Mouse (Mus musculus) liver, embryonic 15.5 days (tissue): ENCODE results near the gene Dcxr. TPM values are rescaled to one million over a fixed set of nuclear protein-coding genes. Genes with fewer than 3 reads are reported as not detected.

ENCODE experiments used
- ATAC-seq: fragments of 200-750 bp; cut with Nextera tagmentation; 2 replicates; pipeline ENCODE4 v1.8.0; 2017; ENCODE audit warnings: moderate number of reproducible peaks, mild to moderate bottlenecking, moderate library complexity; ENCODE audit not compliant: insufficient read depth
- H3K27ac ChIP-seq: fragments of 300-500 bp; sonication (generic); replicated peaks from 2 replicates; pipeline ENCODE4 v1.5.1; 2015; ENCODE audit warnings: mild to moderate bottlenecking, inconsistent platforms
- H3K27me3 ChIP-seq: fragments of 300-500 bp; sonication (generic); 2 replicates; pipeline ENCODE4 v1.6.1; 2015; ENCODE audit warnings: mild to moderate bottlenecking, inconsistent platforms
- H3K36me3 ChIP-seq: fragments of 300-500 bp; sonication (generic); replicated peaks from 2 replicates; pipeline ENCODE4 v1.6.1; 2015; ENCODE audit warnings: moderate library complexity, mild to moderate bottlenecking, inconsistent platforms
- H3K4me1 ChIP-seq: fragments of 300-500 bp; sonication (generic); replicated peaks from 2 replicates; pipeline ENCODE4 v1.6.1; 2015; ENCODE audit warnings: inconsistent platforms
- H3K4me2 ChIP-seq: fragments of 300-500 bp; sonication (generic); 2 replicates; pipeline ENCODE4 v1.6.1; 2015; ENCODE audit warnings: moderate library complexity, mild to moderate bottlenecking, inconsistent platforms
- H3K4me3 ChIP-seq: fragments of 300-500 bp; sonication (generic); replicated peaks from 2 replicates; pipeline ENCODE4 v1.5.1; 2015; ENCODE audit warnings: mild to moderate bottlenecking, inconsistent platforms
- H3K9ac ChIP-seq: fragments of 300-500 bp; sonication (generic); 2 replicates; pipeline ENCODE4 v1.6.1; 2015; ENCODE audit warnings: moderate library complexity, mild to moderate bottlenecking, inconsistent platforms
- H3K9me3 ChIP-seq: fragments of 300-500 bp; sonication (generic); replicated peaks from 2 replicates; pipeline ENCODE4 v1.6.1; 2016; ENCODE audit warnings: inconsistent platforms
- WGBS: fragments of 180-500 bp; shearing (Covaris S2); methylation state at CpG from one replicate; pipeline ENCODE4 v1.1.7; 2015; ENCODE audit warnings: mixed read lengths; ENCODE audit not compliant: insufficient replicate concordance; 5-methylcytosine and 5-hydroxymethylcytosine counted together
- polyA plus RNA-seq: library from polyadenylated mRNA; unstranded; fragments of >200 nt; fragmentation: Nextera tagmentation; extraction: Ambion mirVana; gene quantifications from 2 replicates; pipeline ENCODE4 v1.2.1, GENCODE M21; 2015

Dcxr gene
- polyA plus RNA-seq, 1 experiment from 2014 or later: 20.2 TPM

GRCm38 (mm10) chr11:120706120-120706519 is 21.0 kb downstream of the Dcxr start:
- Histone ChIP-seq H3K4me1 (peaks cover 6% of the 10 kb centered on the region; the same call in 1 of the 2 replicates), H3K36me3 (peaks cover 37% of the 10 kb centered on the region; the same call in 1 of the 2 replicates), H3K4me3 (no peak overlapping the region), H3K27ac (no peak overlapping the region), H3K9me3 (no peaks in the 10 kb centered on the region), H3K27me3 (no peaks in the 10 kb centered on the region), H3K4me2 (no peak overlapping the region), H3K9ac (no peak overlapping the region)
- ATAC-seq: no peak
- 73% methylated on average over 5 of the region's 5 CpGs for WGBS

- Histone ChIP-seq H3K36me3 (peaks cover 28% of the 10 kb centered on the region; the same call in 1 of the 2 replicates), H3K4me1 (peaks cover 2% of the 10 kb centered on the region; the same call in 1 of the 2 replicates), H3K4me2 (no peak overlapping the region), H3K9ac (no peak overlapping the region), H3K27ac (no peak overlapping the region), H3K4me3 (no peak overlapping the region), H3K27me3 (no peaks in the 10 kb centered on the region), H3K9me3 (no peaks in the 10 kb centered on the region)
- WGBS: 60% methylated on average over 8 of the region's 8 CpGs
- no peak for ATAC-seq
Measured at GRCm38 (mm10) chr11:120704486-120705325, 22.4 kb downstream of the Dcxr start.

- H3K27me3 ChIP-seq: no peaks in the 10 kb centered on the region
- WGBS: 70% methylated on average over 15 of the region's 15 CpGs
- no peak overlapping the region for H3K9ac ChIP-seq
- H3K36me3 ChIP-seq: peaks cover 28% of the 10 kb centered on the region; the same call in 1 of the 2 replicates
- no peak overlapping the region for H3K4me3 ChIP-seq
- no peaks in the 10 kb centered on the region for H3K9me3 ChIP-seq
- no peaks in the 10 kb centered on the region for H3K4me1 ChIP-seq
- no peak overlapping the region for H3K4me2 ChIP-seq
- H3K27ac ChIP-seq: no peak overlapping the region
- ATAC-seq: no peak
Measured at GRCm38 (mm10) chr11:120703696-120704454, 23.2 kb downstream of the Dcxr start.

GRCm38 (mm10) chr11:120697741-120698140 is 29.3 kb downstream of the Dcxr start:
- no peak overlapping the region for H3K9ac ChIP-seq
- H3K27ac ChIP-seq: no peak overlapping the region
- no peak for ATAC-seq
- no peak overlapping the region for H3K4me3 ChIP-seq
- H3K36me3 ChIP-seq: peaks cover 29% of the 10 kb centered on the region
- no peaks in the 10 kb centered on the region for H3K9me3 ChIP-seq
- no peak overlapping the region for H3K4me2 ChIP-seq
- no peaks in the 10 kb centered on the region; the same call in 1 of the 2 replicates for H3K4me1 ChIP-seq
- H3K27me3 ChIP-seq: no peaks in the 10 kb centered on the region
- WGBS: 76% methylated on average over 10 of the region's 10 CpGs

GRCm38 (mm10) chr11:120696568-120696967 is 30.5 kb downstream of the Dcxr start:
- WGBS: 83% methylated on average over 6 of the region's 6 CpGs
- H3K27ac ChIP-seq: no peak overlapping the region
- H3K4me2 ChIP-seq: no peak overlapping the region
- ATAC-seq: no peak
- H3K4me1 ChIP-seq: no peaks in the 10 kb centered on the region; the same call in 1 of the 2 replicates
- H3K27me3 ChIP-seq: no peaks in the 10 kb centered on the region
- no peak overlapping the region for H3K4me3 ChIP-seq
- no peak overlapping the region for H3K9ac ChIP-seq
- H3K9me3 ChIP-seq: no peaks in the 10 kb centered on the region
- peaks cover 22% of the 10 kb centered on the region for H3K36me3 ChIP-seq

GRCm38 (mm10) chr11:120695641-120696040 is 31.4 kb downstream of the Dcxr start:
- no peak overlapping the region for H3K9ac ChIP-seq
- no peaks in the 10 kb centered on the region for H3K9me3 ChIP-seq
- H3K27me3 ChIP-seq: no peaks in the 10 kb centered on the region
- no peak for ATAC-seq
- peaks cover 21% of the 10 kb centered on the region for H3K36me3 ChIP-seq
- H3K27ac ChIP-seq: no peak overlapping the region
- H3K4me2 ChIP-seq: no peak overlapping the region
- H3K4me3 ChIP-seq: no peak overlapping the region
- no peaks in the 10 kb centered on the region; the same call in 1 of the 2 replicates for H3K4me1 ChIP-seq
- WGBS: 72% methylated on average over 12 of the region's 12 CpGs

GRCm38 (mm10) chr11:120695184-120695583 is 31.9 kb downstream of the Dcxr start:
- no peak overlapping the region for H3K4me3 ChIP-seq
- ATAC-seq: no peak
- H3K9ac ChIP-seq: no peak overlapping the region
- WGBS: 58% methylated on average over 4 of the region's 4 CpGs
- no peak overlapping the region for H3K4me2 ChIP-seq
- H3K36me3 ChIP-seq: peaks cover 25% of the 10 kb centered on the region
- H3K9me3 ChIP-seq: no peaks in the 10 kb centered on the region
- H3K27ac ChIP-seq: no peak overlapping the region
- H3K27me3 ChIP-seq: no peaks in the 10 kb centered on the region
- no peaks in the 10 kb centered on the region; the same call in 1 of the 2 replicates for H3K4me1 ChIP-seq

GRCm38 (mm10) chr11:120693461-120693860 is 33.6 kb downstream of the Dcxr start:
- Histone ChIP-seq H3K4me2 (no peak overlapping the region), H3K4me3 (no peak overlapping the region), H3K27me3 (no peaks in the 10 kb centered on the region), H3K36me3 (peaks cover 37% of the 10 kb centered on the region), H3K27ac (no peak overlapping the region), H3K9ac (no peak overlapping the region), H3K9me3 (no peaks in the 10 kb centered on the region), H3K4me1 (no peaks in the 10 kb centered on the region; the same call in 1 of the 2 replicates)
- 66% methylated on average over 3 of the region's 3 CpGs for WGBS
- ATAC-seq: no peak

- no peak overlapping the region for H3K4me3 ChIP-seq
- no peak overlapping the region for H3K27ac ChIP-seq
- H3K9me3 ChIP-seq: no peaks in the 10 kb centered on the region
- no peak overlapping the region for H3K4me2 ChIP-seq
- H3K9ac ChIP-seq: no peak overlapping the region
- no peak for ATAC-seq
- H3K36me3 ChIP-seq: peaks cover 41% of the 10 kb centered on the region
- WGBS: 87% methylated on average over 4 of the region's 4 CpGs
- no peaks in the 10 kb centered on the region; the same call in 1 of the 2 replicates for H3K4me1 ChIP-seq
- H3K27me3 ChIP-seq: no peaks in the 10 kb centered on the region
Measured at GRCm38 (mm10) chr11:120692471-120693011, 34.5 kb downstream of the Dcxr start.

GRCm38 (mm10) chr11:120689365-120689764 is 37.7 kb downstream of the Dcxr start:
- peaks cover 38% of the 10 kb centered on the region for H3K36me3 ChIP-seq
- H3K4me1 ChIP-seq: peaks cover 4% of the 10 kb centered on the region; the same call in 1 of the 2 replicates
- ATAC-seq: no peak

More at GRCm38 (mm10) chr11:120689365-120689764, 37.7 kb downstream of the Dcxr start:
- Histone ChIP-seq H3K9ac (no peak overlapping the region), H3K27me3 (no peaks in the 10 kb centered on the region), H3K27ac (no peak overlapping the region), H3K4me2 (no peak overlapping the region), H3K4me3 (no peak overlapping the region), H3K9me3 (no peaks in the 10 kb centered on the region)
- WGBS: 41% methylated on average over 3 of the region's 3 CpGs
